Mouse (Mus musculus) ovary, postnatal 10 days (tissue): ENCODE measurements around the gene Large2.
"Not testable (repeated sequence)": the region's sequence is repeated elsewhere in the genome, so short reads cannot be mapped to it uniquely, and the experiment has no call there.

Source experiments
- DNase-seq: peaks from one replicate; pipeline ENCODE4 v3.0.0; 2022; ENCODE audit warnings: low spot score

Large2 gene

DNA sequence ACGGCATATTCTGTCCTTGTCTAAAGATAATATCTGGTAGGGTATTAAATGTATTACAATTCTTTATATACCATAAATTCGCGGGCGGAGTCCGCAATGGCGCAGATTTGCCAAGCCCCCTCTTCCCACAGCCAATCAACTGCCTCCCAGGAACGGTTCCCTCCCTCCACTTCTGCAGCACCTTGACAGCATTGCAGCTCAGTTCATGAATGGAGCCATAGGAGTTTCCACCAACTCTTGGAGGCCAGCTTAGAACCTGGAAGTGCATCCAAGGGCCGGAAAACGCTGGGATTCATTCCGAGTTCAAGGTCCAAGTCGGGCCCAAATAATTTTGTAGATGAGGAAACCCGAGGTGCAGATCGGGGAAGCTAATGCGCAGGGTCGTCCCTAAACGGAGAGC, at the start of gene Large2, which contains the start of gene Pex16:
Gene Large2 (minus strand): TSS at position 356 of the 400 bp plus-strand sequence.
Gene Pex16 (plus strand): TSS at position 163 of the 400 bp plus-strand sequence.
- no peak for DNase-seq

DNA sequence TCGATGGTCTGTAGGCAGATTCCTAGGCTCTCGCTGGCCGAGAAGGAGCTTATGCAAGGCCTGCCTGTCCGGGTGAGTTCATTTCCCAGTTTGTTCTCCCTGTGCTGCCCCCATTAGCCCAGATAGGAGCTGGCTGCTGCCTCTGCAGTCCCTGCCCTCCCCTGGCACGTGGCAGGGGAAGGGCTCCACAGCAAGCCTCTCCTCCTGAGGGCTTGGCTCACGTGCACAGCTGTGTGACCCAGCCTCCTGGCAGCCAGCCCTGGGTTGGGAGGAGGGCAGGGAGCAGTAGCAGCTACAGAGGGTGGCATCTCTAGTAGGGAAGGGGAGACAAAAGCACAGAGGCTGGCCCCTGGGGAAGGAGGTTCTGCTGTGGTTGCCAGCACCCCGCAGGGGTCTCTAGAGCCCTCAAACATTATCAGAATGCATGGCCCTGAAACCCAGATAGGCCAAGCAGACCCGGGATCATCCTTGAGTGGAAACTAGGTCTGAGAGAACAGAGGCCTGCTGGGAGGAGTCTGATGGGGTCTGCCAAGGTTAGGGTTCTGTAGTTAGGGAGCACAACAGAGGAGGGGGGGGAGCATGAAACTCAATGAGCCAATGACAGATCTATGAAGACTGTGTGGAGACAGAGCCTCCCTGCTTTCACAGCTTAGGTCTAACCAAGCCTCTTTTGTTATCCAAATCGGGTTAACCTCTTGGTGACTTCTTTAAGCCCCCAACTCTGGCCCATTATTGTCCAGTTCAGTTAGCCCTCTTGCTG, 49.2 kb upstream of the Large2 start:
- peak; percentile 67 for DNase-seq

DNA sequence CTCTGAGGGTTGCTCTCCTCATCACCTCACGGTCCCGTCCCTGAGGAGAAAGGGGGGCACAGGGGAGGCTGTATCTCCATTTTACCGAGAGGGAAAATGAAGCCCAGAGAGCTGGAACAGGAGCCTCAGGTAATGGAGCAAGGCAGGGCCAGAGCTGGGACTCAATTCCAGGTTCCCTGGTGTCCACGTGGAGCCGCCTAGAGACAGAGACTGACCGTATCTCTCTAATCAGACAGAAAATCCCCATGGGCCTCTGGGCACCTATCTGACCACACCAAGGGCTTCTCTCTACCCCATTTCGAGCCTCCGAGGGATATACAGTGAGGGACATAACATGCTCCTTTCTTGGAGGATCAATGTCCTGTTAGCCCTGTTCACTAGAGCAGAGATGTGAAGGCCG, 48.5 kb upstream of the Large2 start:
- no peak for DNase-seq

DNA sequence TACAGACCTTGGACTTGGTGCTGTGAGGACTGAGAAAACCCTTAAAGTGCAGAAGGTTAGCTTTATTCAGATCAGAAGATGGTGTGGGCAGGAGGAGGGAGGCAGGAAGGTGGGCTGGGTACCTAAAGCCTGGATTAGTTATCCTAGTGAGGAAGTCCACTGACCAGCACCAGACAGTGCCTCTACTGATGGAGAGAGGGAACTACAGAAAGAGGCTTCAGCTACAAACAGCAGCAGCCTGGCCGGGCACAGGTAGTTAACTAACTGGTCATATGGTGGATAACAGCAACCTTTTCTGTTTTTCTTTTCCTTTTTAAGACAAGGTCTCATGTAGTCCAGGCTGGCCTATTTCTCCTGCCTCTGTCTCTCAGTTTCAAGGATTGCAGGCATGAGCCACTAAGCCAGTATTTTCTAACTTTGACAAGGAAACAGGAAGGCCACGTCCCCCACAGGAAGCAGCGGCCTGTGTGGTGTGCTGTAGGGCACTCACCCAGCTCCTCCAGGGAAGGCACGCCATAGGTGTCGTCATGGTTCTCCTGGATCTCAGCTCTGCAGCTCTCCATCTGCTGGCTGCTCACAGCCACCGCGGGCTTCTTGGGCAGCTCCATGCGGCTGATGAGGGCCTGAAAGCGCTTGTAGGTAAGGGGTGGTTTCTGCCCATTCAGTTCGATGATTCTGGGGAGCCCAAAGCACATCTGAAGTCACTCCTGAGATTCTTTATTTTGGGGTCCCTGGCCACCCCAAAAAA, 47.9 kb upstream of the Large2 start:
- no peak for DNase-seq

DNA sequence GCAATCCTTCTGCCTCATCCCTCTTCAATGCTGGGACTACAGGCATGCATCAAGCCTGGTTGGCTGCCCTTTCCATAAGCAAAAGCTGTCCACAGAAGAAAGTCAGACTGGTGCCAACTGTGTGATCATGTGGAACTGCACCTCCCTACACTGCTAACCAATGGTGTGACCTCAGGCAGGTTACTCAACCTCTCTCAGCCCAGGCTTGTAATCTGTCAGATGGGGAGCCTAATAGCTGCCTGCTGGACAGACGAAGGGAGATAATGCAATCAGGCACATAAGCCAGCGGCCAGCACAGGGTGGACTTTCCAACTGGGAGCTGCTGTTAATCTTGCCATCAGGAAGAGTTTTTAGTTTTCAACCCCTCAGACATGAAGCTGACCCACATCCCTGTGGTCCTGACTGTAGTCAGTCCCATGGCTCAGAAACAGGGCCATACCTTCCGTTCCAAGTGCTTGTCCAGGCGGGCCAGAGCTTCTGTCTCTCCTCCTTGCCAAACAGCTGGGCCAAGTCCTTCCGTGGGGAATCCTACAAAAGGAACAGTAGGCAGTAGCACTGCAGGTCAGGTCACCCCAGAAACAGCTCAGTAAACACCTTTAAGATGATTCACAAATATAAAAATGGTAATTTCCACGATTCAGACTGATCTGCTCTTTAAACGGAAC, 47.2 kb upstream of the Large2 start:
- DNase-seq, result no peak

DNA sequence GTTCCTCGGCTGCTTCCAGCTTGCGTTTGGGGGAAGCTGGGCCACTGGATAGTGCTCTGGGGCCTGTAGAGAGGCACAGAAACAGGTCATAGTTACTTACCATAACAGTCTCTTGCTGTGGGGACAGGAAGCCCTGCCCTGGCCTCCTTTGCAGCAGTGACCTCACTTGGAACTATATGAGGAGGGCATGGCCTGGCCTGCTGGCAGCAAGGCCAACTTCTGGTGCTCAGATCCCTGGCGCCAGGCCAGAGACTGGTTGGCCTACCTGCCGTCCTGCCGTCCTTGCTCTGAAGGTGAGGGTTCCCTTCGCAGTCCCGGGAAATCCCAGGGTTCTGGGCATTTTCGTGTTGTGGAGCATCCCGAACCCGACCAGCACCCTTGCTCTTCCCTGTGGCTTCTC, 37.0 kb upstream of the Large2 start:
- DNase-seq, result no peak

DNA sequence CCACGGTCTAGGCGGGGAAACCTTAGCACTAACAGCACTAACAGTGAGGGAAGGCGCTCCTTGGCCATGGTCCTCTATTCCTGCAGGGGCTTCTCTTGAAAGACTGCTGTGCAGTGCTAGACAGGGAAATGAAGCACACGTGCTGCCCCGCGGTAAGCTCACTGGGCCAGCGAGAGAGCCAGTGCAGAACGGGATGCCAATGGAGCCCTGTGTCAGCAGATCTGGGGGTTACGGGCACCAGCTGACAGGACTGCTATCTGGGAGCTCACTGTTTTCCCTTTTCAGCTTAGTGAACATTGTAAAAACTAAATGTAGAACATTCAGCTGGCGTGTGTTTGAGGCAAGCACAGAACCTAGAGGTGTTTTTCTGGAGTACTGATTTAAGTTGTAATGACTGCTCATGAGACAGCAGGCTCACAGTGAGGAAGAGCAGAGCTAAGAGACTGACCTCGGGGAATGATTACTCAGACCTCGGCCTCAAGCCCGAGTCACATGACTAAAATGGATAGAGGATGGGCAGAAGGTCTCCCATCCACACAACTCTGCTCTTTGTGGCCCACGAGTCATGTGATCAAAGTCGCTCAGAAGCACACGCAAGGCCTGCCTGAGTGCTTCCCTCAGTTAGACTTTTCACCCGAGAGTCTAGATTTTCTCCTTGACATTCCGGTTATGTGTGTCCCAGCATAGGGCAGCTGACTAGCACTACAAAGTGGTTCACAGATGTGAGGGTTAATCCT, 33.8 kb upstream of the Large2 start:
- no peak for DNase-seq

DNA sequence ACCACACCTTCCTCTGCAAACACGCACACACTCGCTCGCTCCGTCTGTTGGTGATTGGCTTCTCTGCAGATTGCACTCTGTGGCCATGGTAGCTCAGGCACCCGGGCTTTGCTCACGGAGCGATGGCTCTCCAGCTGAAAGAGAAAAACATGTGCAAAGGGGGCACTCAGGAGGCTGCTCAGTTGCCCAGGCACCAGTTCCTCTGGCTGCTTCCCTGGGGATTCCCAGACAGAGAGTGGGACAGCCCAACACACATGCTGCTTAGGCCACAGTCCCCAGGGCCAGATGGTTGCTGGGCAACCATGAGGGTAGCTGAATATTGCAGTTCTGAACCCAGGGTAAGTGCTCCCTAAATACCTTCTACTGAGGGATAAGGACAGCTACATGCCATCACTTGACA, 31.0 kb upstream of the Large2 start:
- DNase-seq, result no peak

DNA sequence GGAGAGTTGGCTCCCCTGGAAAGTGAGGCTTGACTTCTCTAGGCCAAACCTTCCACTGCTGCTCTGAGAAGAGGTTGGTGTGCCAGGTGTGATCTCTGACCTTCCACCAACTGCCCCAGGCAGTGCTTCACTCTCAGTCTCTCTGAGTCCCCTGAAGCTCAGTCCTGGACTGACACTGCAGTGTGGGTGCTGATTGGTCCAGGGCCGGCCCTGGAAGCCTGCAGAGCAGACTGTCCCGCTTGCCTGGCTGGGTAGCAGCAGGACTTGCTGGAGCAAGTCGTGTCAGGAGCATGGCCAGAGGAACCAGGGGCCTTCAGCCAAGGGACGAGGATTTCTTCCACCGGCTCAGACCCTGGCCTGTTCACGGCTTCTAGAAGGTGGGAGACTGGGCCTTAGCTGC, 30.1 kb upstream of the Large2 start:
- no peak for DNase-seq

DNA sequence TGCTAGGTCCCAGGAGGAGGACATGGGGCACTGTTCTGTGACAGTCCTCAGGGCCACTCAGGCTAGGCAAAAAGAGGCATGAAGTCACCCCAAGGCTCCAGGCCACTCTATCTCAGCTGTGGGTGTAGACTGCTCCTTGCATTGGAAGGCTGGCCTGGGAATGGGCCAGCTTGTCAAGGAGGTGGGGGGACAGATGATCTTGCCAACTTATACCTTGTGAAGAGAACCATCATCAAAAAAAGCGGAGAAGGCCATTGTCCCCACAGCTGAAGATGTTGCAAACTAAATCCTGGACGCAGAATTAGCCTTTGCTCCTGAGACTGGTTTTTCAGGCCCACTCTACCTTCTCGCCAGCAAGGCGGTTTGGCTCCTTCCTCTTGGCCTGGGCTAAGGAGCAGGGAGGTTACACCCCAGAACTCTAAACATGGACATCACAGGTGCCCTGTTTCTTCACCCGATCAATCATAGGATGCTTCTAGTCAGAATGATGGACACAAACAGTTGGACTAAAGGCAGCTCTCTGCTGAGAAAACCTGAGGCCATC, 29.2 kb upstream of the Large2 start:
- DNase-seq, result no peak

DNA sequence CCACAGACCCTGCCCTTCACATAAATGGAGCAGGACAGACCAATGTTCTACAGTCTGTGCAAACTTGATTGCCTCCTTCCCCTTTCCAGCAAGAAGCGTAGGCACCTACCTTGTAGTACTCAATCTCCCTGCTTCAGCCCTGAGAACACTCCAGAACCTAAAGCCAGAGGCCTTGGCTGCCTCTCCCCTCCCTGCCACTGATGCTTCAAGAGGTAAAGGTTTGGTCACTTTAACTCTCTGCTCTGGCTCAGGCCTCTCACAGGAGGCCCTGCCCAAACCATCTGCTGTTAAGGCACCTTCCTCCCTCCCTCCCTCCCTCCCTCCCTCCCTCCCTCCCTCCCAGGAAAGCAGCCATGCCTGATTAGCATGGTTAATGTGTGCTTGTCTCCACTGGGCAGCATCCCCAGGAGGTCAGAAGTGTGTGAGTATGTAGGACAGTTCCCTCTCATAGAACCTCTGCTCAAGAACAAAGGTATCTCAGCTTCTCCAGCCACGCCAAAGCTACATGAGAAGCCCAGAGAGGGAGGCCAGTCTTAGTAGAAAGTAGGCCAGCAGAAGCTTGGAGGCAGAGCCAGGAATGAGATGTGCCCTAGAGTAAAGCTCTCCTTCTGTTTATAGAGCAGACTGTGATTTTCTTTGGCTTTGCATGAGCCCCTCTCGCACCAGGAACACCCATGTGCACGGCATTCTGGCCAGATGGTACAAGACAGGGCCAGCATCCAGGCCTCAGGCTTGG, 28.1 kb upstream of the Large2 start:
- no peak for DNase-seq

DNA sequence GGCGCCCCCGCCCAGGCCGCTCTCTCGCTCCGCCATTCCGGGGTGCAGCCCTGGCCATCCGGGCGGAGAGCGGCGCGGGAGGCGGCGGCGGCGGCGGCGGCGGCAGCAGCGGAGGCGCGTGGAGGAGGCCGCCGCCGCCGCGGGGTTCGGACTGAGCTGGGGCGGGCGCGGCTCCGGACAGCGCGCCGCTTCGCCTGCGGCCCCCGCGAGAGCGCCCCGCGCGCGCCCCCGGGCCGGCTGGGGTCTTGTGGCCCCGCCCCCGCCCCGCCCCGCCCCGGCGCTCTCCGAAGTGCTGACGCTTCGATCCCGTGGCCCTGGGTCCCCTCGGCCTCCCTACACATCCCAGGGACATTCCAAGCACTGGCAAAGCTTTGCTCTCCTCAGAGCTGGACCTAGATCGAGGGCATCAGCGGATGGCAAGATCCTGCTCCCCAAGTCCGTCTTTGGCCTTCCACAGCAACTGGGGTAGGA, 26.5 kb upstream of the Large2 start, which contains the start of gene Mapk8ip1:
Gene Mapk8ip1 (minus strand): TSS at position 173 of the 471 bp plus-strand sequence.
- DNase-seq, result no peak

DNA sequence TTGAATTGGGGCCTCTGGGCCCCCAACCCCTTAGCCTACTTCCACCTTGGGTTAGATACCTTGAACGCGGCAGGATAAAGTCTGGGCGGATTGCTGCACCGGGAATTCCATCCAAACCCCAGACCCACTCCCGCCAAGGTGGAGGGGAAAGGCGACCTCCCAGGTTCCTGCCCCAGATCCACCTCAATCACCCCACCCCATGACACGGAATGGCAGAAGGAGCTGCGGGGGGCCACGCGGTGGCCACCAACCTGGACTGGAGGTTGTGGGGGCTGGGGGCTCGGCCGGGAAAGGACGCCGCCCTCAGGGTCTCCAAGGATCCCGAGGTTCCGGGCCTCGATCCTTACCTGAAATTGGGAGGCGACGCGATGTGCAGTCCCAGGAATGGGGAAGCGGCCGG, 26.0 kb upstream of the Large2 start:
- no peak for DNase-seq

DNA sequence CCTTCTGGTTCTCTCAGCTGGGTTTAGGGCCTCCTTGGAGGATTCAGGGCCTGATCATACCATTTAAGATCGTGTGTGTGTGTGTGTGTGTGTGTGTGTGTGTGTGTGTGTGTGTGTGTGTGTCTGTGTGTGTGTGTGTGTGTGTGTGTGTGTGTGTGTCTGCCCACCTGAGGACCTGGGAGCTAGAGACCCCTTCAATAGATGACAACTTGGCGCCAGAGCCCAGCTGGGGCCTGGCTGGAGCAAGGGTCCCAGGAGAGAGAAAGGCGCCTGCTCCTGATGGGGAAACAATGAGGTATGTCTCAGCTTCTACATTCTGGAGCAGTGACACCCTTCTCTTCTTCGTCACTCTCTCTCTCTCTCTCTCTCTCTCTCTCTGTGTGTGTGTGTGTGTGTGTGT, 25.2 kb upstream of the Large2 start:
- not testable (repeated sequence) for DNase-seq

DNA sequence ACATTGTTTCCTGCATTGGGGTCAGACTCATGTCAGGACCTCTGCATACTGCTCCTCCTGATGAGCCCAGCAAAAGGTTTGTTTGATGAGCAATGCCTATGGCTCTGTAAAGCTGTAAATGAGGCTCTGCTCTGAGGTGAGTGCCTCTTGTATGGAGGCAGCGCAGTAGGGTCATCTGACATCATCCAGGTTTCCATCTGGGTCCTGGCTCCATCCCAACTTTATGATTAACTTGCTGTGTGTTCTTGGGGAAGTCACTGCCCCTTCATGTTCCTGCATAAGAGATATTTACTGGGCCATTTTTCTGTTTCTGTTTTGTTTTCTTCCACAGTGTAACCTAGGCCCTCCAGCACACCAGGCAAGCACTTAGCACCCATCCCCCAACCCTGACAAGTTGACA, 22.8 kb upstream of the Large2 start:
- no peak for DNase-seq

DNA sequence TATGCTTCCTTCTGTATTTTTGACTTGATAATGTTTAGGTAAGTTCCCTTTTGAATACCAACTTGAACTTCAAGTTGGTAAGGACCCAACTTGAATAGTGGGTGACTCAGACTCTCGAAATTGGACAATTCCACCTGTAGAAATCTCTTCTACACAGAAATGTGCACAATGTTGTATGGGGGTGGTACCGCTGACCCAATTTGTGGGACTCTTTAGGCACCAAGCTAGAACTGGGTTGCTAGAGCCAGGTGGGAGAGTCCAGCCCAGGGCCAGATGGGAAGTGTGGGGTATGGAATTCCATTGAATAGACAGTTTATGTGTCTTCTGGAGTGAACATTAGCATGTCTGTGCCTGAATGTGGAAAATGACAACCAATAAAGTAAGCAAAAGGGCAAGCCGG, 20.9 kb upstream of the Large2 start:
- no peak for DNase-seq

DNA sequence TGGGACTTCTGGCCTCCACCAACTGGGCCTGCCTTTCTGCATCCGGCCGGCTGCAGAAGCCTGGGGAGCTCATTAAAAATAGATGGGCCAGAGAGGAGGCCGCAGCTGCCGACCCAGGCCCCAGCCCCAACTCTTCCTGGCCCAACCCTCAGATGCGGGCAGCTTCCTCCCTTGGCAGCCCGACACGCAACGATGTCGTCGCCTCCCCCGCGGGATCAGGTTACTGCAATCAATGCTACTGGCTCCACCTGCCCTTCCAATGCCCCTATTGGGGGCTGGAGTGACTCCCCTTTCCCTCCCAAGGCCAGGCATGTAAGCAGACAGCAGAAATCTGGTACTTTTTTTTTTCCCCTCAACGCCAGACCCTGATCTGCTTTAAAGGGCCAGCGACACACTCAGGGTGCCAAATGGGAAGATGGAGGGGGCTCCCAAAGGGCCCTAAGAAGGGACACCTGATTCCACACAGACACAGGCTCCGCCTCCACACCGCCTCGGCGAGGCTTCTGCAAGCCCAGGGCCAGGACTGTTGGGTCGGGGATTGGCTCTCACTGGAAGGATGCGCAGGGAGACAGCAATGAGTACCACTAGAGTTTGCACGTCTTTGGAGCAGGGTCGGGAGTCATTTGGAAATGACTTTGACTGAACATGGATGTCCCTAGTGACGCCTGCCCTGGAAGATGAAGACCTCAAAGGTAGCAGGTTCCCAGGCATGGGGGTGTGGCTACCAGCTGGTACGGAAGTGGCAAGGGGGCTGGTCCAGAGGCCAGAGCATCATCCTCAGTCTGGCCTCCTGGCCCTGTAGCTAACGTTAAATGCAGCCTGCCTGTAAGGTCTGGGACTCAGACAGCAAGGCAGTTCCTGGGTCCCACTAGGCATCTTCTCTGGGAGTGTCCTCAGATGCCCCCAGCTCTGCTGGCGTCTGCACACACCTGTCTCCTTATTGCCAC, 17.9 kb upstream of the Large2 start:
- DNase-seq, result no peak

DNA sequence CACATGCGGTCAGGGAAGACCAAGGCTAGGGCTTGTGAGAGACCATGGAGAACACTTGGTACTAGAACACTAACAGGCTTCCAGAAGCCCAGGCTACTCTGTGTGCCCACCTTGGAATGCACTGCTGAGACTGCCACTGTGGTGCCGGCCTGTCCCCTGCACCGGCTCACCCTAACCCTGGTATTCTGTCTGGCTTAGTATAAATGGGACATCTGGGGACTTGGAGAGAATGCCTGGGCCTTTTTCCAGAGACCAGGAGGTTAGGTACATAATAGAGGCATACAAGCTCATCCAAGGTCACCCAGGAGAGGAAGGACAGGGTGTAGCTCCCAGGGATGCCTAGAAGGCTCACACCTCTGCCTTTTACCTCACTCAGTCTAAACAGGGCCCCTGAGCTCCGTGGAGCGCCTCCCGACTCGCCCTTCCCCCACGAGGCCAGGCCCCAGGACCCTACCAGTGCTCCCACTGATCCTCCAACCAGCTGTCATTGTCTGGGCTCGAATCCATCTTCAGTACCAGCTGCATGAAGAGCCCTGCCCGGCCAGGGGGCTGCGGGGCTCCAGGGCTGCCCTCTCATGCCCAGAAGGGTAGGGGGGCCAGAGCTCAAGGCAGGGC, 17.1 kb upstream of the Large2 start:
- DNase-seq, result no peak

DNA sequence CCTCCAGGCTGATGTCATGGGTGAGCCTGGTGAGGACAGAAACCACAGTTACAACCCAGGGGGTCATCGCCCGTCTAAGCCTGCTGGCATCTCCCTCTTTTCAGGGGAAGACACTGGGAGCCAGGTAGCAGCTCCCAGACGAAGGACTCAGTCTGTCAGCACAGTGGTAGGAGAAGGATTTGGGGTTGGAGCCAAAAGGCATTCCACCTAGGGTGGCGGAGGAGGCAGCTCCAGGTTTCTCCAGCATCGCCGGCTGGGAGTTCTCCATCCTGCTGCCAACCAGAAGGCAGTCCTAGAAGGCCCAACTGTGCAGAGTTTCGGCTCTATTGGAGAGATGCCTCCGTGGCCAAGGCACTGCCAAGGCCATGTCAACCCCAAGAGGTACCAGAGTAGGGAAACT, 16.4 kb upstream of the Large2 start:
- DNase-seq, result no peak
